Mouse (Mus musculus): Measurements from ENCODE around the gene Ccn6. TPM values are rescaled to one million over a fixed set of nuclear protein-coding genes. Genes with fewer than 3 reads are reported as not detected.

The Ccn6 gene
- polyA plus RNA-seq, 2 experiments = 0.08 TPM; not detected in 1

DNA sequence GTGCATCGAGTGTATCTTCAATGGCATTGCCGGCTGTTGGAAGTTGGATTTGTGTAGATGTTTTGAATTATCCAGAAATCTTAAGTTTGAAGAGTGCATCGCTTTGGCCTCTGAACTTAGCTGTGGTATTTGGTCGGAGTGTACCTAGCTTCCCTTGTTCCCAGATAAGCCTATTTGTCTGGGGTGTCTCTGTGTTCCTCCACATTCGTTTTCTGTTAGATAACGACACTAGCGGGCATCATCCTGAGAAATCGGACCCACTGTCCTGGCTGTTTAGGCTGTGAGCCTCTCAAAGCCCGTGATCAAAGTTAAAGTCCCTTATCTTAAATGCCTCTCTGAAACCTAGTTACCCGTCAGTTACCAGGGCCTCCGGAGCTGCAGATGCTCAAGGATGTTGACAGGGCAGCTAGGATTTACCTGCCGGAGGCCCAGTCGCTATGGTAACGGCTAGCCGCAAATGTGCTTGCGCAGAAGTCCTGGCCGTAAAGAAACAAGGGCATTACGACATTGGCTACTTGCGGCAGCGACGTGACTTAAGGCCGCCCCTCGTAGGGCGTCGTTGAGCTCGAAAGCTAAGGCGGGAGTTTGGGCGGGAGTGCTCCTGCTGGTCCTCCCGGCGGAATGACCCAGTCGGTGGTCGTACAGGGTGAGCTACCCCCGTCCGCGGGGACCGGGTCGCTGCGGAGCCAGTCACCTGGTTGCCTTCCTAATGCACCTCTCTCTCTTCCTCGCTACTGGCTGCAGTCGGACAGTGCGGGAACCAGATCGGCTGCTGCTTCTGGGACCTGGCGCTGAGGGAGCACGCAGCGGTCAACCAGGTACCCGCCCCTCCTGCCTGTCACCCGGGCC lies 29.9 kb downstream of the Ccn6 start, which contains the start of the genes Fam229b and Tube1:
TSS of gene Fam229b (minus strand) at position 453 of the 849 bp plus-strand sequence.
TSS of gene Tube1 (plus strand) at position 515 of the 849 bp plus-strand sequence.
- no peaks in the 10 kb centered on the region; the same call in 1 of the 2 replicates for H3K36me3 ChIP-seq (replicated peaks; ENCODE audit: control insufficient read depth, insufficient read depth, low read depth)
- TF ChIP-seq CTCF (IDR thresholded peaks at IDR 0.05; ENCODE audit: low read depth) (0 out of 2 replicates have a peak, but pooled peaks have one; percentile 8), EP300 (IDR thresholded peaks at IDR 0.05; ENCODE audit: low read depth) (no peak)
- H3K4me3 ChIP-seq (ENCODE audit: insufficient read depth in 1 of 2, low read depth in 2 of 2, low read length in 2 of 2) = peak within 1 kb of the TSS; percentile 68 to 69
- no peak within 1 kb of the TSS; the same call in 1 of the 2 replicates for H3K27ac ChIP-seq
- peak; percentile 85 to 90 (median 86) for DNase-seq (ENCODE audit: low read depth in 3 of 3, low spot score in 3 of 3)
- no peaks in the 10 kb centered on the region for H3K9me3 ChIP-seq (ENCODE audit: control insufficient read depth, low read length)
- WGBS (ENCODE audit: insufficient replicate concordance) = 3% methylated on average over 47 of the region's 47 CpGs
- H3K27me3 ChIP-seq (ENCODE audit: control insufficient read depth, insufficient read depth, low read length) = no peaks in the 10 kb centered on the region
- peaks cover 5 to 6% of the 10 kb centered on the region in 2 experiments; a peak in 2 of 4 replicates for H3K4me1 ChIP-seq (replicated peaks; ENCODE audit: control insufficient read depth in 2 of 2, insufficient read depth in 2 of 2, low read length in 1 of 2)
- peak; percentile 91 for ATAC-seq (ENCODE audit: insufficient read depth)
- H3K4me2 ChIP-seq (ENCODE audit: low read depth) = peak within 1 kb of the TSS; percentile 71
- peak within 1 kb of the TSS; percentile 78 for H3K9ac ChIP-seq (replicated peaks)

DNA sequence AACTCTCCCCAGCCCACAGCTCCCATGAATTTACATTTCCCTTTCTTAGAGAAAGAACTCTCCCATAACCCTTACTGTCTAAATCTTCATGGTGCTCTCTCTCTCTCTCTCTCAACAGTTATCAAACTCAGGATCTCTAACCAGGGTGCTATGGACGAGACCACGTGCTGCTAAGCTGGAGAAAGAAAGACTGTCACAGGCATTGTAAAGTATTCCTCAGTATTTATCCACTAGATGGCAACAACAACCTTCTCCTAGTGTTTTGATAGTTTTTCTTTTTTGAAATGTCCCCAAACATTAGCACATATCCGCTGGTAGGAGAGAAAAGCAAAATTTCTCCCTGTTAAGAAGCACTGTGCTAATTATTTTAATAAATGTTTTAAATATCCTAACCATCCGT lies 42.2 kb downstream of the Ccn6 start:
- ATAC-seq (ENCODE audit: insufficient read depth) (no peak), DNase-seq (ENCODE audit: low read depth in 3 of 3, low spot score in 3 of 3) (no peak)
- H3K27ac ChIP-seq = no peak overlapping the region
- TF ChIP-seq EP300 (IDR thresholded peaks at IDR 0.05; ENCODE audit: low read depth) (no peak), CTCF (IDR thresholded peaks at IDR 0.05; ENCODE audit: low read depth) (peak; percentile 20; the same call in 1 of the 2 replicates)
- 20% methylated on average over 4 of the region's 4 CpGs for WGBS (ENCODE audit: insufficient replicate concordance)
- no peaks in the 10 kb centered on the region for H3K4me1 ChIP-seq (replicated peaks; ENCODE audit: control insufficient read depth in 2 of 2, insufficient read depth in 2 of 2, low read length in 1 of 2)
- no peaks in the 10 kb centered on the region for H3K27me3 ChIP-seq (ENCODE audit: control insufficient read depth, insufficient read depth, low read length)
- no peak overlapping the region for H3K4me2 ChIP-seq (ENCODE audit: low read depth)
- H3K9me3 ChIP-seq (ENCODE audit: control insufficient read depth, low read length) = no peaks in the 10 kb centered on the region
- H3K4me3 ChIP-seq (ENCODE audit: insufficient read depth in 1 of 2, low read depth in 2 of 2, low read length in 2 of 2) = no peak overlapping the region
- H3K9ac ChIP-seq (replicated peaks) = no peak overlapping the region
- H3K36me3 ChIP-seq (replicated peaks; ENCODE audit: control insufficient read depth, insufficient read depth, low read depth) = no peaks in the 10 kb centered on the region

DNA sequence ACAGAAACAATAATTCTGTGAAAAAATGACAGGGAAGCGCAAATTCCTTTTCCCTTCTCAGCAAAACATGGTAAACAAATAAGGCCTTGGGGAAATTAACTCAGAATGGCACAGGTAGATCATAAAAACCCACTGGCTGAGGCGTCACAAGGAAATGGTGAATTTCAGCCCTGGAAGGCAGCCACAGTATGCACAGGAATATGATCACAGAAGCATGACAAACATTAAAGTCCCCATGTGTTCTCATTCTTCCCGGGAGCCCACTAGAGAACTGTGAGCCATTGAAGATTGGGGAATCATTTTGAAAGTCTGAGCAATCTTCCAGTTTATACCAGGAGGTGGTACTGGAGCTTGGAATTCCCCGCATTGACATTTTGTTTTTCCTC lies 54.1 kb downstream of the Ccn6 start:
- no peaks in the 10 kb centered on the region for H3K4me1 ChIP-seq (replicated peaks; ENCODE audit: control insufficient read depth in 2 of 2, insufficient read depth in 2 of 2, low read length in 1 of 2)
- TF ChIP-seq EP300 (IDR thresholded peaks at IDR 0.05; ENCODE audit: low read depth) = no peak
- no peak for TF ChIP-seq CTCF (IDR thresholded peaks at IDR 0.05; ENCODE audit: low read depth)
- no peak overlapping the region for H3K27ac ChIP-seq
- H3K27me3 ChIP-seq (ENCODE audit: control insufficient read depth, insufficient read depth, low read length) = no peaks in the 10 kb centered on the region
- H3K9ac ChIP-seq (replicated peaks) = no peak overlapping the region
- no peak overlapping the region for H3K4me2 ChIP-seq (ENCODE audit: low read depth)
- no peak for ATAC-seq (ENCODE audit: insufficient read depth)
- no peak overlapping the region for H3K4me3 ChIP-seq (ENCODE audit: insufficient read depth in 1 of 2, low read depth in 2 of 2, low read length in 2 of 2)
- no peak for DNase-seq (ENCODE audit: low read depth in 3 of 3, low spot score in 3 of 3)
- no peaks in the 10 kb centered on the region for H3K9me3 ChIP-seq (ENCODE audit: control insufficient read depth, low read length)
- 58% methylated on average over 4 of the region's 4 CpGs for whole genome bisulfite sequencing (ENCODE audit: insufficient replicate concordance)
- H3K36me3 ChIP-seq (replicated peaks; ENCODE audit: control insufficient read depth, insufficient read depth, low read depth) = no peaks in the 10 kb centered on the region

- H3K4me2 ChIP-seq (ENCODE audit: low read depth) = no peak overlapping the region
- DNase-seq (ENCODE audit: low read depth in 3 of 3, low spot score in 3 of 3) = no peak
- TF ChIP-seq EP300 (IDR thresholded peaks at IDR 0.05; ENCODE audit: low read depth) (no peak), CTCF (IDR thresholded peaks at IDR 0.05; ENCODE audit: low read depth) (no peak)
- no peak overlapping the region for H3K9ac ChIP-seq (replicated peaks)
- H3K9me3 ChIP-seq (ENCODE audit: control insufficient read depth, low read length) = no peaks in the 10 kb centered on the region
- no peaks in the 10 kb centered on the region for H3K27me3 ChIP-seq (ENCODE audit: control insufficient read depth, insufficient read depth, low read length)
- H3K4me1 ChIP-seq (replicated peaks; ENCODE audit: control insufficient read depth in 2 of 2, insufficient read depth in 2 of 2, low read length in 1 of 2) = no peaks in the 10 kb centered on the region
- ATAC-seq (ENCODE audit: insufficient read depth) = no peak
- WGBS (ENCODE audit: insufficient replicate concordance) = 33% methylated on average over 10 of the region's 10 CpGs
- no peak overlapping the region for H3K27ac ChIP-seq
- H3K4me3 ChIP-seq (ENCODE audit: insufficient read depth in 1 of 2, low read depth in 2 of 2, low read length in 2 of 2) = no peak overlapping the region
- H3K36me3 ChIP-seq (replicated peaks; ENCODE audit: control insufficient read depth, insufficient read depth, low read depth) = no peaks in the 10 kb centered on the region
Observed at GRCm38 (mm10) chr10:39108837-39109488, 54.6 kb downstream of the Ccn6 start.

DNA sequence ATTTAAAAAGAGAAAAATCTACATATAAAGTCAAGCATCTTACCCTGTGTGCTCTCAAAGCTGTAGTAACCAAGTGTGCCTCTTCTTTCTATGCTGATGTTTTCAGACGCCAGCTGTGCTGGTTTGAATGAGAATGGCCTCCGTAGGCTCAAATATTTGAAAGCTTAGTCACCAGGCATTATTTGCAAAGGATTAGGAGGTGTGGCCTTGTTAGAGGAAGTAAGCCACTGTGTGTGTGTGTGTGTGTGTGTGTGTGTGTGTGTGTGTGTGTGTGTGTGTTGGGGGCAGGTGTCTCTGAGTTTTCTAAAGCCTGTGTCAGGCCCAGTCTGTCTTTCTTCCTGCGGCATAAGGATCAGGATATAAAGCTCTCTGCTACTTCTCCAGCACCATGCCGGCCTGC lies 56.7 kb downstream of the Ccn6 start:
- DNase-seq (ENCODE audit: low read depth in 3 of 3, low spot score in 3 of 3) = no peak
- Histone ChIP-seq H3K9ac (replicated peaks) (no peak overlapping the region), H3K4me3 (ENCODE audit: insufficient read depth in 1 of 2, low read depth in 2 of 2, low read length in 2 of 2) (no peak overlapping the region), H3K27ac (no peak overlapping the region), H3K4me2 (ENCODE audit: low read depth) (no peak overlapping the region), H3K9me3 (ENCODE audit: control insufficient read depth, low read length) (no peaks in the 10 kb centered on the region), H3K36me3 (replicated peaks; ENCODE audit: control insufficient read depth, insufficient read depth, low read depth) (no peaks in the 10 kb centered on the region), H3K27me3 (ENCODE audit: control insufficient read depth, insufficient read depth, low read length) (no peaks in the 10 kb centered on the region), H3K4me1 (replicated peaks; ENCODE audit: control insufficient read depth in 2 of 2, insufficient read depth in 2 of 2, low read length in 1 of 2) (no peaks in the 10 kb centered on the region)
- no peak for ATAC-seq (ENCODE audit: insufficient read depth)
- TF ChIP-seq EP300 (IDR thresholded peaks at IDR 0.05; ENCODE audit: low read depth) (no peak), CTCF (IDR thresholded peaks at IDR 0.05; ENCODE audit: low read depth) (no peak)
- 65% methylated on average over 4 of the region's 4 CpGs for WGBS (ENCODE audit: insufficient replicate concordance)

Data from liver, embryonic 14.5 days (tissue).